Mouse (Mus musculus): Measurements from ENCODE around the gene Atl2. TPM values are rescaled to one million over a fixed set of nuclear protein-coding genes. Genes with fewer than 3 reads are reported as not detected.

The Atl2 gene
- polyA plus RNA-seq, 1 experiment from 2014 or later = 26.7 TPM

DNA sequence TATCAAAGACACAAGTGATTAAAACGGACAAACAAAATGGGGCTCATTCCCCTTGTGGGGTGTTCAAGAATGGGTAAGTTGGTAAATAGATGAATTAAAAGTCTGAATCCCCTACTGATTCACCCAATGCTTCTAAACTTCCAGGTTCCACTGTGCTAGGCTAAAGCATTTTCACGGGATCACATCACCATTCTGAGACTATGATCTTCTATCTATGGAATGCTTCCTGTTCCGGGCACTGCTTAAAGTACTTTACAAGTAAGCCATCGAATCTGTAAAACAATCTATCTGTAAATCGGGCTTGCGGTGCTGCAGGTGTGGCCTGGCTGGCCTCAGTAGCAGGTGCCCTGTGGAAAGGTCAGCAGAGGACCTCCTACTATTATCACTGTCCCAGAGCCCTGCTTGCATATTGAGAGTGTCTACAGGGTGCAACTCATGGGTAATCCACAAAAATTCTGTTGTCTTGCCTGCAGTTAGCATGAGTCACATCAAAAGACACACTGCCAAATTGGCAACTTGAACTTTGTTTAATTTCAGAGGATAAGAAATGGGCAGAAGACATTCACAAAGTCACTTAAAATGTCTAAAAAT is 2.3 kb upstream of the Atl2 start:
- Histone ChIP-seq H3K4me3 (ENCODE audit: control insufficient read depth in 1 of 2, insufficient read depth in 1 of 2, low read depth in 1 of 2, low read length in 2 of 2) (no peak overlapping the region), H3K36me3 (ENCODE audit: control insufficient read depth, insufficient read depth, low read length) (no peaks in the 10 kb centered on the region), H3K27ac (replicated peaks in 1 of 2; ENCODE audit: control insufficient read depth in 1 of 2, insufficient read depth in 1 of 2, low read depth in 2 of 2, low read length in 2 of 2) (no peak overlapping the region), H3K9me3 (ENCODE audit: control insufficient read depth, low read length) (no peaks in the 10 kb centered on the region), H3K4me2 (ENCODE audit: low read length) (no peak overlapping the region), H3K27me3 (ENCODE audit: control insufficient read depth, insufficient read depth, low read length) (peaks cover 5% of the 10 kb centered on the region; the same call in 1 of the 2 replicates), H3K4me1 (ENCODE audit: control insufficient read depth in 2 of 2, insufficient read depth in 2 of 2, low read length in 2 of 2) (peaks cover 4 to 17% of the 10 kb centered on the region in 2 experiments; a peak in 3 of 4 replicates), H3K9ac (ENCODE audit: low read length) (no peak overlapping the region)
- ATAC-seq (ENCODE audit: insufficient number of reproducible peaks, insufficient read depth, low FRiP score, low read depth) = no peak
- WGBS = 45% methylated on average over 6 of the region's 6 CpGs

DNA sequence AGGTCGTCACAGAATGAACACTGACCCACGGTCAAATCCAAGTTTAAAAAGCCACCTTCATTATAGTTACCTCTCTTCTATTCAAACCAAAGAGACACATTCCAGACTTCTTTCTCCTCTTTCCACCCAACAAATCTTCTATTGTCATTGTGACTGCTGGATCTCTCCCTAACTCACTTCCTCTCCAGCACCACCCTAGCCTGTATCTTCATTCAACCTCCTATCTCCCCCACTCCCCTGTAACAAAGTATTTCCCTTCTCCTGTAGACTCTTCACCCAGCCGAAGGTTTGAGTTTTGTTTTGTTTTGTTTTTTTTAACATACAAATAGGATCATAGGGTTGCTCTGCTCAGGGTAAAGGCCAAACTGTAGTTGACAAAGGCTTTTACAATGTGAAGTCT is 1.7 kb upstream of the Atl2 start:
- 69% methylated on average over 3 of the region's 3 CpGs for WGBS
- no peak overlapping the region for H3K4me3 ChIP-seq (ENCODE audit: control insufficient read depth in 1 of 2, insufficient read depth in 1 of 2, low read depth in 1 of 2, low read length in 2 of 2)
- no peak for ATAC-seq (ENCODE audit: insufficient number of reproducible peaks, insufficient read depth, low FRiP score, low read depth)
- no peaks in the 10 kb centered on the region for H3K36me3 ChIP-seq (ENCODE audit: control insufficient read depth, insufficient read depth, low read length)
- no peak overlapping the region for H3K4me2 ChIP-seq (ENCODE audit: low read length)
- peaks cover 4 to 23% of the 10 kb centered on the region in 2 experiments; a peak in 3 of 4 replicates for H3K4me1 ChIP-seq (ENCODE audit: control insufficient read depth in 2 of 2, insufficient read depth in 2 of 2, low read length in 2 of 2)
- H3K27ac ChIP-seq (replicated peaks in 1 of 2; ENCODE audit: control insufficient read depth in 1 of 2, insufficient read depth in 1 of 2, low read depth in 2 of 2, low read length in 2 of 2) = no peak overlapping the region
- peaks cover 5% of the 10 kb centered on the region; the same call in 1 of the 2 replicates for H3K27me3 ChIP-seq (ENCODE audit: control insufficient read depth, insufficient read depth, low read length)
- H3K9ac ChIP-seq (ENCODE audit: low read length) = no peak overlapping the region
- H3K9me3 ChIP-seq (ENCODE audit: control insufficient read depth, low read length) = no peaks in the 10 kb centered on the region

- peak; percentile 68 for ATAC-seq (ENCODE audit: insufficient number of reproducible peaks, insufficient read depth, low FRiP score, low read depth)
- H3K4me3 ChIP-seq (ENCODE audit: control insufficient read depth in 1 of 2, insufficient read depth in 1 of 2, low read depth in 1 of 2, low read length in 2 of 2) = peak overlapping the region; percentile 83 to 88
- H3K4me1 ChIP-seq (ENCODE audit: control insufficient read depth in 2 of 2, insufficient read depth in 2 of 2, low read length in 2 of 2) = peaks cover 7 to 30% of the 10 kb centered on the region in 2 experiments; a peak in 3 of 4 replicates
- H3K9ac ChIP-seq (ENCODE audit: low read length) = peak overlapping the region; percentile 91
- H3K36me3 ChIP-seq (ENCODE audit: control insufficient read depth, insufficient read depth, low read length) = no peaks in the 10 kb centered on the region
- peak overlapping the region; percentile 70 for H3K4me2 ChIP-seq (ENCODE audit: low read length)
- peak overlapping the region; percentile 86 to 94 for H3K27ac ChIP-seq (replicated peaks in 1 of 2; ENCODE audit: control insufficient read depth in 1 of 2, insufficient read depth in 1 of 2, low read depth in 2 of 2, low read length in 2 of 2)
- under 1% methylated on average over 63 of the region's 100 CpGs for WGBS
- peaks cover 5% of the 10 kb centered on the region; the same call in 1 of the 2 replicates for H3K27me3 ChIP-seq (ENCODE audit: control insufficient read depth, insufficient read depth, low read length)
- H3K9me3 ChIP-seq (ENCODE audit: control insufficient read depth, low read length) = no peaks in the 10 kb centered on the region
Observed at GRCm38 (mm10) chr17:79894971-79895882, 696 bp downstream of the Atl2 start.

GRCm38 (mm10) chr17:79894054-79894453 is 1.9 kb downstream of the Atl2 start:
- H3K4me1 ChIP-seq (ENCODE audit: control insufficient read depth in 2 of 2, insufficient read depth in 2 of 2, low read length in 2 of 2) = peaks cover 7 to 30% of the 10 kb centered on the region in 2 experiments; a peak in 3 of 4 replicates
- H3K9ac ChIP-seq (ENCODE audit: low read length) = peak overlapping the region; percentile 91
- H3K27ac ChIP-seq (replicated peaks in 1 of 2; ENCODE audit: control insufficient read depth in 1 of 2, insufficient read depth in 1 of 2, low read depth in 2 of 2, low read length in 2 of 2) = no peak overlapping the region
- peak overlapping the region in 1 of 2 experiments; percentile 83; a peak in 1 of 4 replicates for H3K4me3 ChIP-seq (ENCODE audit: control insufficient read depth in 1 of 2, insufficient read depth in 1 of 2, low read depth in 1 of 2, low read length in 2 of 2)
- H3K9me3 ChIP-seq (ENCODE audit: control insufficient read depth, low read length) = no peaks in the 10 kb centered on the region
- H3K36me3 ChIP-seq (ENCODE audit: control insufficient read depth, insufficient read depth, low read length) = no peaks in the 10 kb centered on the region
- H3K27me3 ChIP-seq (ENCODE audit: control insufficient read depth, insufficient read depth, low read length) = peaks cover 5% of the 10 kb centered on the region; the same call in 1 of the 2 replicates
- peak overlapping the region; percentile 70 for H3K4me2 ChIP-seq (ENCODE audit: low read length)
- WGBS = 36% methylated on average over 4 of the region's 4 CpGs
- no peak for ATAC-seq (ENCODE audit: insufficient number of reproducible peaks, insufficient read depth, low FRiP score, low read depth)

GRCm38 (mm10) chr17:79891944-79892343 is 4.0 kb downstream of the Atl2 start:
- Histone ChIP-seq H3K27ac (replicated peaks in 1 of 2; ENCODE audit: control insufficient read depth in 1 of 2, insufficient read depth in 1 of 2, low read depth in 2 of 2, low read length in 2 of 2) (no peak overlapping the region), H3K4me1 (ENCODE audit: control insufficient read depth in 2 of 2, insufficient read depth in 2 of 2, low read length in 2 of 2) (peaks cover 7 to 30% of the 10 kb centered on the region in 2 experiments; a peak in 3 of 4 replicates), H3K4me3 (ENCODE audit: control insufficient read depth in 1 of 2, insufficient read depth in 1 of 2, low read depth in 1 of 2, low read length in 2 of 2) (no peak overlapping the region), H3K9ac (ENCODE audit: low read length) (no peak overlapping the region), H3K4me2 (ENCODE audit: low read length) (no peak overlapping the region), H3K9me3 (ENCODE audit: control insufficient read depth, low read length) (no peaks in the 10 kb centered on the region), H3K36me3 (ENCODE audit: control insufficient read depth, insufficient read depth, low read length) (no peaks in the 10 kb centered on the region), H3K27me3 (ENCODE audit: control insufficient read depth, insufficient read depth, low read length) (peaks cover 5% of the 10 kb centered on the region; the same call in 1 of the 2 replicates)
- ATAC-seq (ENCODE audit: insufficient number of reproducible peaks, insufficient read depth, low FRiP score, low read depth) = no peak
- WGBS = 59% methylated on average over 7 of the region's 7 CpGs

GRCm38 (mm10) chr17:79887926-79888325 is 8.0 kb downstream of the Atl2 start:
- ATAC-seq (ENCODE audit: insufficient number of reproducible peaks, insufficient read depth, low FRiP score, low read depth) = no peak
- WGBS = 84% methylated on average over 1 of the region's 1 CpGs
- peaks cover 6 to 14% of the 10 kb centered on the region in 2 experiments for H3K4me1 ChIP-seq (ENCODE audit: control insufficient read depth in 2 of 2, insufficient read depth in 2 of 2, low read length in 2 of 2)
- no peak overlapping the region for H3K4me3 ChIP-seq (ENCODE audit: control insufficient read depth in 1 of 2, insufficient read depth in 1 of 2, low read depth in 1 of 2, low read length in 2 of 2)
- no peaks in the 10 kb centered on the region for H3K27me3 ChIP-seq (ENCODE audit: control insufficient read depth, insufficient read depth, low read length)
- no peaks in the 10 kb centered on the region for H3K9me3 ChIP-seq (ENCODE audit: control insufficient read depth, low read length)
- no peak overlapping the region for H3K9ac ChIP-seq (ENCODE audit: low read length)
- H3K4me2 ChIP-seq (ENCODE audit: low read length) = no peak overlapping the region
- H3K27ac ChIP-seq (replicated peaks in 1 of 2; ENCODE audit: control insufficient read depth in 1 of 2, insufficient read depth in 1 of 2, low read depth in 2 of 2, low read length in 2 of 2) = no peak overlapping the region
- H3K36me3 ChIP-seq (ENCODE audit: control insufficient read depth, insufficient read depth, low read length) = no peaks in the 10 kb centered on the region

DNA sequence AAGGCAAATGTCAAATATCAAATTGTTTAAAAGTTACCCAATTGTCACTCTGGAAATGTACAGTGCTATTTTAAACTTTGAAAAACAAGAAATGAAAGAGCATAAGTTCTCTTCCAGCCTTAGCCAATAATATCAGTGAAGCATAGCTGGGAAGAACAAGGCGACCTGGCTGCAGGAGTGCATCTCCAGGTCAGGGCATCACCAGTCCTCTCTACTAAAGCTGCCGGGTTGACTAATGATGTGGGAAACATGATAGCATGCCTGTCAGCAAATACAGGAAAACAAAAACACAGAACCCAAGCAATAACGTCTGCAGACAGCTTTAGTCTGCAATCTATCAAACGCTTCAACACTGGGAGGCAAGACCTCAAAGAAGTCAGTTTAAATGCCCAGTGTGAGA is 12.7 kb downstream of the Atl2 start:
- Histone ChIP-seq H3K36me3 (ENCODE audit: control insufficient read depth, insufficient read depth, low read length) (no peaks in the 10 kb centered on the region), H3K27me3 (ENCODE audit: control insufficient read depth, insufficient read depth, low read length) (no peaks in the 10 kb centered on the region), H3K27ac (replicated peaks in 1 of 2; ENCODE audit: control insufficient read depth in 1 of 2, insufficient read depth in 1 of 2, low read depth in 2 of 2, low read length in 2 of 2) (no peak overlapping the region), H3K4me3 (ENCODE audit: control insufficient read depth in 1 of 2, insufficient read depth in 1 of 2, low read depth in 1 of 2, low read length in 2 of 2) (no peak overlapping the region), H3K4me1 (ENCODE audit: control insufficient read depth in 2 of 2, insufficient read depth in 2 of 2, low read length in 2 of 2) (peaks cover 2 to 5% of the 10 kb centered on the region in 2 experiments; a peak in 3 of 4 replicates), H3K9ac (ENCODE audit: low read length) (no peak overlapping the region), H3K9me3 (ENCODE audit: control insufficient read depth, low read length) (no peaks in the 10 kb centered on the region), H3K4me2 (ENCODE audit: low read length) (no peak overlapping the region)
- 8% methylated on average over 4 of the region's 4 CpGs for WGBS
- ATAC-seq (ENCODE audit: insufficient number of reproducible peaks, insufficient read depth, low FRiP score, low read depth) = no peak
